Mouse (Mus musculus) 3134 (cell line): ENCODE results near the gene Slc39a1.

ENCODE experiments used
- DNase-seq: peaks from one replicate; pipeline ENCODE4 v3.0.0-alpha.2; 2011; ENCODE audit warnings: low spot score; ENCODE audit not compliant: insufficient read length; ENCODE audit errors: extremely low read depth

Slc39a1 gene

DNA sequence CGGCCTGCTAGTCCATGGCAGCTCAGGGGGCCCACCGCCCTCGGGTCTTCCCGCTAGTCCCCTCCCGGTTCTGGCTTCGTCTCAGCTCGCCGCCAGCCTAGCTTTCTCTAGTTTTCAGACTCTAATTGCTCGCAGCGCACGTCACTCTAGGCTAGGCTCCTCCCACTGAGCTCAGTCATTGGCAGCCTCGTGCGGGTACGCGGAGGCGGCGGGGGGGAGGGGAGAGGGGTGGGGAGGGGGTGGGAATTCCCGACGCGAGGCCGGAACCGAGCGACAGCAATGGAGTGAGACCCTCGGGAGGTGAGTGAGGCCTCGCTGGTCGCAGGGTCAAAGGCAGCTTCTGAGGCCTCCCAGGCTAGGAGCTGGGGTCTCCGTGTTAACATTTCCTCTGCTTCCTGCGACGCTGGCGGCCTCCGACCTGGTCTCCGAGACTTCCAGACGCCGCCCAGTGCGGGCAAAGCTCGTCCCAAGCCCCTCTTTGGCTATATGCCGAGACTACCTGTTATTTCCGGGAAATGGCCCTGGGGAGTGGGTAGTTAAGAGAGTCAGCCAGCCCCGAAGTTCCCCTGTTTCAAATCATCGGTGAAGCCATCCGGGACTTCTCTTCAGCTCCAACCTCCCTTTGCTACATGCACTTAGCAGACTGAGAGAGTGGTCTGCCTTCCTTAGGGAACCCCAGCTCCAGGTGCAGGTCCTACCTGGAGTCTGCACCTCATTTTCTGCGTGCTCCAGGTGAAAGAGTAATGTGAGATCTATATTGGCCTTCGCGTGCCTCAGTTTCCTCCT lies at the start of gene Slc39a1:
Gene Slc39a1, plus strand, starts transcription at position 213 of the 786 bp plus-strand sequence.
- DNase-seq: peak; percentile 87

DNA sequence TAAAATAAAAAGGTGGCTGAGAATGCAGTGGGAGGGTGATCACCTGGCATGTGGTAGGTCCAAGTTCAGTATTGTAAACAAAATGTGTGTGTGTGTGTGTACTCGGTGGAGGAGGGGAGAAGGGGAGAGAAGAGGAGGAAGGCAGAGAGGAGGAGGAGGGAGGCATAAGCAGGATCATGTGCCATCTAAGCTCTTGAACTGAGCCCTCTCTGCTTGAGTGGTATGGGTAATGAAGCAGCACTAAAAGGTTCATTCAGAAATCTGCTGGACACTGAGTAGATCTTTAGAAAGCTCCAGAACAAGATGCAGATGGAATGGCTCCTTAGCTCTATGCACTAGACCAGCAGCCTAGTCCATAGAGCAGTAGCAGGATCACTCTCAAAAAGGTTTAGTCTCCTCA lies 45.1 kb upstream of the Slc39a1 start:
- DNase-seq: no peak

DNA sequence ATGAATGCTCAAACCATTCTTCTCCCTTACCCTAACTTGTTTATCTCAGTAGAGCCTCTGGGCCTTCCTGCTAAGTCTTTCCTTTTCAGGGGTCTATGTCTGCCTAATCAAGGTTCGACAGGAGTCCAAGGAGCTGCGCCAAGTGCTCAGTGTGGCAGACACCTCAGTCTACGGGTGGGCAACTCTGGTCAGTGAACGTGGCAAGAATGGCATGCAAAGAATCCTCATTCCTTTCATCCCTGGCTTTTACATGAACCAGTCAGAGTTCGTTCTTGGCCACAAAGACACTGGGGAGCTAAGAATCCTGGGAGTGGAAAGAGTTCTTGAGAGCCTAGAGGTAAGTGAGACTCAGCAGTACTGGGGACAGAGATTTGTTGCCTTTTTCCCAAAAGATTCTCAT lies 44.4 kb upstream of the Slc39a1 start:
- peak; percentile 41 for DNase-seq

DNA sequence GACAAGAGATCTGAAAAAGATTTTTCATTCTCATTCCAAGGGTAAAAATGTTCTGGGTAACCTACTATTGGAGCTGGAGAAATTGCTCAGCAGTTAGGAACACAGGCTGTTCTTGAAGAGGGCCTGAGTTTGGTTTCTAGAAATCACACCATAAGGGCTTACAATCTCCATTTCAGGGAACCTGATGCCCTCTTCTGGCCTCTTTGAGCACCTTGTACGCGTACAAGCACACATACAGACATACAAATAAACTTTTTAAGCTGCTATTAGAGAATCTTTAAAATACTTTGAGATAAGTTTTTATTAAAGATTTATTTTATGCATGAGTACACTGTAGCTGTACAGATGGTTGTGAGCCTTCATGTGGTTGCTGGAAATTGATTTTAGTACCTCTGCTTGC lies 43.4 kb upstream of the Slc39a1 start:
- DNase-seq: no peak

DNA sequence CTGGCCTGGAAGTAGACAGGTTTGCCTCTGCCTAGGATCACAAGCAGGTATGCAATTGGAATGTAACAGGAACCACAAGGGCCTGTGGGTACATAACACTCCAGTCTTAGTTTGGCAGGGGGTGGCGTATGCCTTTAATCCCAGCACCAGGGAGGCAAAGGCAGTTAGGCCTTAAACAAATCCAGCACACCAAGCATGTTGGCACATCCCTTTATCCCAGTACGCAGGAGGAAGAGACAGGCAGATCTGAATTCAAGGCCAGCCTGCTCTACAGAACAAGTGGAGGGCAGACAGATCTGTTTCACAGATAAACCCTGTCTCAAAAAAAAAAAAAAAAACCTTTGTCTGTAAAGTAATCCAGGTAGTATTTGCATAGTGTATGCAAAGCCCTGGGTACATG lies 39.3 kb upstream of the Slc39a1 start:
- no peak for DNase-seq

DNA sequence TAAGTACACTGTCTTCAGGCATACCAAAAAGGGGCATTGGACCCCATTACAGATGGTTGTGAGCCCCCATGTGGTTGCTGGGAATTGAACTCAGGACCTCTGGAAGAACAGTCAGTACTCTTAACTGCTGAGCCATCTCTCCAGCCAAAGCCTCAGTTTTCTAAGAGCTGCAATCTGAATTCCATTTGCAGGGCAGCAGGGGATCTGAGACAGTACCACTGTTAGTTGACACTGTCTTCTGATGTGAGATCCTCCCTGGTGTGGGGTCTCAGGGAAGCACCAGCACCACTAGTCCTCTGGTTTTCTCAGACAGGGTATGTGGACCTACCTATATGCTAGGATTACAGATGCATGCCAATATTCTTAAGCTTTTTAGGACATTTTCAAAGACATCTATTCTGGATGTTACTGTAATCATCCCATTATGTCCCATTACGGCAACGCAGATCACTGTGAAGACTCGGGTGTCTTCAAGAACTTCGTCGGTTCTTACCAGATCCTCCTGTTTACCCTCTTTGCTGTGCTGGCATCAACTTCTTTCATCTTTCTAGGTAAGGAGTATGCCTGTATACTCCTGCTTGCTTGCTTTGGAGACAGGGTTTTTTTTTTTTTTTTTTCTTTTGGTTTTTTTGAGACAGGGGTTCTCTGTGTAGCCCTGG lies 37.9 kb upstream of the Slc39a1 start:
- DNase-seq: no peak

DNA sequence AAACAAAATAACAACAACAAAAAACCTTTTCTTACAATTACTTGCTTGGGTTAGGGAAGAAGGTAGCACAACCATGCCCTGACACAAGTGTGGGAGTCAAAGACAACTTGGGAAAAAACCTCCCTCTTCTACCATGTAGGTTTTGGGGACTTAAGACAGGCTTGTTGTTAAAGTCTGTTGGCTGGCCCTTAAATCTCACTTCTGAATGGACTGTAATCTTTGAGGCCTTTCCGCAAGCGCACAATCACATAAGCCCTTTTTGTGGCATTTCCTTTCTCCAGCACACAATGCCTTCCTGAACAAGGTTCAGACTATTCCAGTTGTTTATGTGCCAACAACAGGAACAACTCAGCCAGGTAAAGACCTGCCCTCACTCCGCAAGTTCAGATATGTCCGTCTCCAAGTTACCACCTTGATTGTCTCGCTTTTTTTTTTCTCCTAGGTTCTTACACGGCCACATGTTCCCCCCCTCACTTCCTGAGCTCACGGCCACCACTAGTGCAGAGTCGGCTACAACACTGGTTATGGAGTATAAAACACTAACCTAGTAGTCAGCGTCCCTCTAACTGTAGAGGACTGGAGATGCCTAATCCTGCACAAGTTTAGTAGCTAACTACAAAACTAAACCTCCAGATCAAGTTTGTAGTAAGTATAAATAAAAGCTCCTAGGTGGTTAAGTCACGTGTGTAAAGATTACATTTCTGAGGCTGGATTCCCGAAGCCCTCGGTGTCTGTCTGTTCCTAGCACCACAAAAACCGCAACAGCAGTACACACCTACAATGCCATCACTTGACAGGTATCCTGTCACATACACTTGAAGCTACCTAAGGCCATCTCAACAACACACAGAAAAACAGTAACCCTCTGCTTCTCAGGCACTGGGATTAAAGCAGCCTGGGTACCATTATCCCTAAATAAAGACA lies 36.2 kb upstream of the Slc39a1 start:
- no peak for DNase-seq

DNA sequence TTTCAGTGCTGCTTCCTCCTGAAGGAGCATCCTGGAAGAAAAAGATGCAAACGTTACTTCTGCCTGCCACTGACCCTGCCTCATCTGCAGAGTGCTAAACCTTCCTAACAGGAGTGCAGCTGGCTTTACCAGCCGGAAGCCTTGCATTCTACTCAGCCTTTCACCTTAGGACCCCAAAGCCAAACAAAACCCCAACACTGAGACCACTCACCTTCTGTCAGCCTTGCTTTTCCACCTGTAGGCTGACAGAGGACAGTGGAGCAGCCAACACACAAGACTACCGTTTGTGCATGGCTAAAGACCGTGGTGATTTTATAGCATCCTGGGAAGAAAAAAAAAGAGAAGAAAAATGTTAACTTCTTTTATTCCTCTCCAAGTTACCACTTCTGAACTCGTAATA lies 35.2 kb upstream of the Slc39a1 start:
- DNase-seq: no peak

DNA sequence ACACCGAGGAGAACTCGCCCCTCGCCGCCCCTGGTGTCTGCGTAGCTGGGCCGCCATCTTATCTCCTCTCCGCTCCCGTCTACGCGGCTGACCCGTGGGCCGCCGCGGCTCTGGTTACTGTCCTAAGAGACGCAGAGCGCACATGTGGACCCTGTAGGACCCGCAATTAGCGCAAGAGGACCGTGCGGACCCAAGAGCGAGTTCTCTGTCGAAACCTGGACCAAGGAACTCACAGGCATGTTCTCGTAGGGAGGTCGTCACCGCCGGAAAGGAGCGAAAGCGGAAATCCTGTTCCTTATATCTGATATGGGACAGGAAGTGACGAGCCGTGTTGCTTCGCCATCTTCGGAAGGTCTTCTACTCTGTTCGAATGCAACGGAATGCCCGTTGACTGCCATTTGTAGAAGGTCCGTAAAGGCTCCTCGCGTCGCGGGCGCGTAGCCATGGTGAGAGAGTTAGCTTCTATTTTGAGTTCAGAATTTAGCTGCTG lies 34.5 kb upstream of the Slc39a1 start, which contains the start of the genes Rps27 and Rab13:
Gene Rps27, minus strand, starts transcription at position 275 of the 490 bp plus-strand sequence.
Gene Rab13, plus strand, starts transcription at position 319 of the 490 bp plus-strand sequence.
- peak; percentile 88 for DNase-seq

DNA sequence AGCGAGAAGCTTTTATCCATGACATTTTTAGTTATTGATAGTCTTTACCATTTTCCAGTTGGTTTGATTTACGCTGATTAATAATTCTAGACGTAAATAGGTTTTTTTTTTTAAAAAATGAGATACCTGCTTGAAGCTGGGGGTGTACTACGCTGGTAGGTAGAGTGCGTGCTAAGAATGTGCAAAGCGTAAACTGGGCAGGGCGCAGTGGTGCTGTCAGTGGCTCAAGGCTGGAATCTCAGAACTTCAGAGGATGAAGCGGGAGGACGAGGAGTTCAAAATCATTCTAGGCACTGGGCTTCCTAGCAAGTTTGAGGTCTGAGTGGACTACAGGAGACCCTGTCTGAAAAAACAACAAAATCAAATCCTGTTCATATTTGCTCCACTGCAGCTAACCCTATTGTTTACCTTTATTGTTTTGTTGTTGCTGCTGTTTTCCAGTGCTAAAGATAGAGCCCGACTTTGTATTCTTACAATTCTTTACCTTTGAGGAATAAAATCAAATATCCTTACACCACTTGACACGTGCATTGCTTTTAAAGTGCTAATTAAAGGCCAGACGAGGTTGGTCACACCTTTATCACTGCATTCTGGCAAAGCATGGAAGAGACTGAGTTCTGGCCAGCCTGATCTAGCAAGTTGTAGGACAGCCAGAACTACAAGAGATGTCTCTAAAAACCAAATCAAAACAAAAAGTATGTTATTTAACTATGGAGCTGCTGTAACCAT lies 33.9 kb upstream of the Slc39a1 start:
- DNase-seq: no peak

DNA sequence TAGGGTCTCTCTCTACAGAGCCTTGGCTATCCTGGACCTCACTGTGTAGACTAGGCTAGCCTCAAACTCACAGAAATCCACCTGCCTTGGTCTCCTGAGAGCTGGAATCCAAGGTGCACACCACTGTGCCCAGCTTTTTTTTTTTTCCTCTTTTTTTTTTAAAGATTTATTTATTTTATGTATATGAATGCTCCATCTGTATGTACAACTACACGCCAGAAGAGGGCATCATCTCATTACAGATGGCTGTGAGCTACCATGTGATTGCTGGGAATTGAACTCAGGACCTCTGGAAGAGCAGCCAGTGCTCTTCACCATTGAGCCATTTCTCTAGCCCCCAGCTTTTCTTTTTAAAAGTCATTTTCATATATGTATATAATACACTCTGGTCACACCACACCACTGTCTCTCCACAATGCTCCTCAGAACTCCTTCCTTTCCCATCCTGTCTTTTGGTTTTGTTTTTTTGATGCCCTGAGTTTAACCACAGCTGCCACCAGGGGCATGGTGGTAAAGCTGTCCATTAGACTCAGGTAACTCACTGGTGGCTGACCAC lies 32.1 kb upstream of the Slc39a1 start:
- DNase-seq: no peak

DNA sequence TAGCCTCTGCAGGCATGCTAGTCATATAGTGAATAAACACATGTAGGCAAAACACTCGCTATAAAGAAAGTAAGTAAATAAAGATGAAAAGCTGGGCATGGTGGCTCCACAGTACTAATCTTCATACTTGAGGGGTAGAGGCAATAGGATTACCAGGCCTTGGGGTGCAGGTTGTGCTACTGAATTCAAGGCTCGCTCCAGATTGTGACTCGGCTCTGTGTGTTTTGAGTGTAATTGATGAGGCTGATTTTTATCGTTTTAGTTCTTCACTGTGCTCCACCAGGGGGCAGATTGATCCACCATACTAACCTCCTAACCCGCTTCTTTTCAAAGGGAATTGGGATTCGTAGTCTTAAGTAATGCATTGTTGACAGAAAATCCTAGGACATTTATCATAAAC lies 27.9 kb upstream of the Slc39a1 start:
- DNase-seq: peak; percentile 34

DNA sequence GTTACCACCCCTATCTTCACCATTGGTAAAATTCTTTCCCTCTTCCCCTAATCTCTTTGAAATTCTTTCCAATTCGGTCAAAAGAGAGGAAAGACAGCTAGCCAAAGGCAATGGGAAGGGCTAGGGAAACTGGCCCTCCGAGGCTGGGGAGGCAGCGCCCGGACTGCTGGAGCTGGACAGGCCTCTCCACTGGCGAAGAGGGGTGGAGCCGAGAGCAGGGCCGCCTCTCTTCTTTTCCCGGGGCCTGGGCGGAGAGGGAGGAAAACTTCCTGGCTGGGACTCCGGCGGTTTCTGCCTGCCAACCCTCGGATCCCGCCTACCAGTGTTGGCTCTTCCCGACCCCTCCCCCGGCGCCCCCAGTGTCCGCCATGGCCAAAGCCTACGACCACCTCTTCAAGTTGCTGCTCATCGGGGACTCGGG lies 27.4 kb upstream of the Slc39a1 start:
- peak; percentile 81 for DNase-seq

DNA sequence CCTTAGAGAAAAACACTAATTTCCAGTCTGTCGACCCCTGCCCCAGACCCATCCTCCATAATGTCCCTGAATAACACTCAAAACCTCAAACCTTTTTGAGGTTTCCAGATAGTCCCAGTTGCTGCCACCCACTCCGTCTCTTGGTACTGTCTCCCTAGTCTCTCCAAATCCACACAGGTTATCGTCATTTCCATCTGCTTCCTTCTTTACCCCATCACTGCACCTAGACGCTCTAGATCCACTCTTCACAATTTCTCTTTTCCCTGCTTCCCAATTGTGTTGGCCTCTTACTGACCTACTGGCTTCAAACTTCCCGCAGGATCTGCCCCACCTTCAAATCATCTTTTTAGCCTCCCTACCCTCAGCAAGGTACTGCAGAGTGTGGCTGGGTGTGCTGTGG lies 26.8 kb upstream of the Slc39a1 start:
- no peak for DNase-seq

DNA sequence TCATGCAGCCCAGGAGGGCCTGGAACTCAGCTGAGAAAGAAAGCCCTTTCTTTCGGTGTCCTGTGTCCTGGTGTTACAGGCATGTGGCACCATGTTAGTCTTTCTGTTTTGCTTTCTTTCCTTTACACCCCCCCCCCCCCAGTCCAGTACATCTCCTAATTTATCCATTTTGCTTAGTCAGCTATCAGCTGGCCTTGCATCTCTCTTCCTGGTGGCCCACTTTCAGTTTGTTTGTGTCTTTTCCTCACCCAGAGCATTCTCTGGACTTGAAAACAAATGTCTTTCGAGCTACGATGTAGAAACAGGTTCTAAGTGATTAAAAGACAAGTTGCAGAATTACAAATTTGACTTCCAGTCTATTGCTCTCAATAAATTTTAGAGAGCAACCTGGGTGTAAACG lies 25.5 kb upstream of the Slc39a1 start:
- no peak for DNase-seq

DNA sequence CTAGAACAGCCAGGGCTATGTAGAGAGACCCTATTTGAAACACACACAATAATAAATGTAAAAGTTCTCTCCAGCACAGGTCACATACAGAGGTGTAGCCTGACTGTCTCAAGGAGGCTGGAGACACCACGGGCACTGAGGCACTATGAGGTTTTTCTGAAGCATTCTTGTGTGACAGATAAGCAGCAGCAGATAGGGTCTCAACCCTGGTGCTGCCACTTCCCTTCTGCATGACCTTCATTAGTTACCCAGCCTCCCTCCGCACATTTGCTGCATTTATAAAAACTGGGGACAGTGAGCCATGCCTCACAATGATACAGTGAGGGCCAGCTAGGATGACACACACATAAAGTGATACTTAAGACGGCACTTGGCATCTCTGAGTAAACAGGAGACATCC lies 25.0 kb upstream of the Slc39a1 start:
- DNase-seq: no peak

DNA sequence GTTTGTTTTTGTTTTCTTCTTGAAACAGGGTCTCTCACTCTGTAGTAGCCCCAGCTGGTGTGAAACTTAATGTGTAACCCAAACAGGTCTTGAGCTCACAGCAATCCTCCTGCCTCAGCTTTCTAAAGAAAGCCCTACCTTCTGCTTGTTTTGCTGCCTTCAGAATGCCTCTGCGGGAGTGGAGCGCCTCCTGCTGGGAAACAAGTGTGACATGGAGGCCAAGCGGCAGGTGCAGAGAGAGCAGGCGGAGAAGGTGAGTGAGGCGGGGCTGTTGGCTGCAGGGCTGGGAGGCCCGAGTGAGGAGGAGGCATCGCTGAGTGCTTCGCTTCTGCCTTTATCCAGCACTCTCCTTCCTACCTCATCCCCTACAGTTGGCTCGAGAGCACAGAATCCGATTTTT lies 23.6 kb upstream of the Slc39a1 start:
- DNase-seq: no peak

DNA sequence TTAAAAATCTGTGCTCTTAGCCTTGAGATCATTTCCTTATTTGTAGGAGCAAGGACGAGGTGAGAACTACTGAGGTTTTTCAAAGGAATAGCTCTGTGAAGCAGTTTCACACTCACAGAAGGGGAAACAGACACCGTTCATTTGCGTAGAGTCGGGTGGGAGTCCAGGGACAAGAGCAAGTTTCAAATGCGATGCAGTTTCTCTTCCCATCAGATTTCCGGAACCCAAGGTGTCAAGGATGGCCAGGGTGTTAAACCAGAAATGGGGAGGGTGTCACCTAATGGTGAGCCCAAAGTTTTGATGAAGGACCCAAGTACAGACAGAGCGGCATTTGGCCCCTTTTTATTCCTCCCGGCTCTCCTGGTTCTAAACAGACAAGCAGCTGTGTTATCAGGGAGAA lies 16.9 kb upstream of the Slc39a1 start:
- no peak for DNase-seq

DNA sequence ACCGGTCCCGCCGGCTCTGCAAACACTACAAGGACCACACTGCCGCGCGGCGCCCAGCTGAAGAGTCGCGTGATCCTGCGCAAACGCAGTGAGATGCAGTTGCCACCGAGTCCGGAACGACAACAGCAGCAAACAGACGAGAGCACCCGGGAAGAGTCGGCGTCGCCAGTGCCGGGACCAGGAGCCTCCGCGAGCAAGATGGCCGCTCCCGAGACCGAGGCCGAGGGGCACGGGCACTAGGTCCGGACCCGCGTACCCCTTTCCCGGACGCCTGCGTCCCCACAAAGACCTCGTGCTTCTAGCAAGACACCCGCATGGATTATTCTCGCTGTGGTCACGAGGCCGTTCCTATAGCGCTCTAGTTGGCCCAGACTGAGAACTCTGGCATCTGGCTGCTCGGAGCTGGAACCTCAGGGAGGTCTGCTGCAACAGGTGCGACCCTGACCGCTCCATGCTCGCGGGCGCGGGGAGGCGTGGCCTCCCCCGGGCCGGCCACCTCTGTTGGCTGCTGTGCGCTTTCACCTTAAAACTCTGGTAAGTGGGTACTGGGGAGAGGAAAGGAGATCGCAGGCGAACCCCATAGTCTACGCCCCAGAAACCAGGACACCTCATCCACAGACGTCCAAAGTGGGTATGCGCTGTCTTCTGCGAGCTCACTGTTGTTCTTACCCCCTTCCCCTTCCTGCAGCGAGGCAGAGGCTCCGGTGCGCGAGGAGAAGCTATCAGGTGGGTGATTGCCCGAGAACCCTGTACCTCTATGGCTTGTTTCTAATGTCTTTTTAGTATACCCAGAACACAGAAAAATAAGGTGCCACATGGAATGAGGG lies 16.3 kb upstream of the Slc39a1 start, which contains the start of gene Jtb:
Gene Jtb, plus strand, starts transcription at position 91 of the 827 bp plus-strand sequence.
- DNase-seq: peak; percentile 93
